Mouse (Mus musculus) heart, embryonic 14.5 days (tissue): ENCODE measurements around the gene Hhex. TPM values are rescaled to one million over a fixed set of nuclear protein-coding genes. Genes with fewer than 3 reads are reported as not detected.

ENCODE experiments used
- ATAC-seq: fragments of 200-750 bp; cut with Nextera tagmentation; 2 replicates; pipeline ENCODE4 v1.8.0; 2017; ENCODE audit warnings: low read depth, moderate TSS enrichment; ENCODE audit not compliant: insufficient number of reproducible peaks, insufficient read depth, low FRiP score
- H3K27ac ChIP-seq, 2 experiments: fragments of 200-500 bp in 1 of 2; fragments of 300-500 bp in 1 of 2; sonication (generic) in 1 of 2; replicated peaks in 1 of 2; 2 replicates each; pipeline ENCODE4 v1.5.1; 2012 to 2014; ENCODE audit warnings: low read depth in 2 of 2, low read length in 2 of 2, control low read depth in 1 of 2, mild to moderate bottlenecking in 1 of 2, mixed read lengths in 1 of 2; ENCODE audit not compliant: control insufficient read depth in 1 of 2, insufficient read depth in 1 of 2
- H3K27me3 ChIP-seq: fragments of 300-500 bp; sonication (generic); 2 replicates; pipeline ENCODE4 v1.6.1; 2014; ENCODE audit warnings: mild to moderate bottlenecking, low read length, control low read depth; ENCODE audit not compliant: control insufficient read depth, insufficient read depth
- H3K36me3 ChIP-seq: fragments of 300-500 bp; sonication (generic); 2 replicates; pipeline ENCODE4 v1.6.1; 2014; ENCODE audit warnings: mild to moderate bottlenecking, control low read depth, low read length, mixed read lengths; ENCODE audit not compliant: control insufficient read depth, insufficient read depth
- H3K4me1 ChIP-seq, 2 experiments: fragments of 200-500 bp in 1 of 2; fragments of 300-500 bp in 1 of 2; sonication (generic) in 1 of 2; 2 replicates each; pipeline ENCODE4 v1.6.1; 2012 to 2014; ENCODE audit warnings: low read length in 2 of 2, control low read depth in 1 of 2, mixed read lengths in 1 of 2; ENCODE audit not compliant: control insufficient read depth in 2 of 2, insufficient read depth in 2 of 2
- H3K4me2 ChIP-seq: fragments of 300-500 bp; sonication (generic); 2 replicates; pipeline ENCODE4 v1.6.1; 2014; ENCODE audit warnings: mild to moderate bottlenecking, low read length
- H3K4me3 ChIP-seq, 2 experiments: fragments of 200-500 bp in 1 of 2; fragments of 300-500 bp in 1 of 2; sonication (generic) in 1 of 2; 2 replicates each; pipeline ENCODE4 v1.5.1; 2012 to 2014; ENCODE audit warnings: low read length in 2 of 2, mild to moderate bottlenecking in 2 of 2, control low read depth in 1 of 2, low read depth in 1 of 2, moderate library complexity in 1 of 2; ENCODE audit not compliant: control insufficient read depth in 1 of 2, insufficient read depth in 1 of 2
- H3K9ac ChIP-seq: fragments of 300-500 bp; sonication (generic); 2 replicates; pipeline ENCODE4 v1.6.1; 2014; ENCODE audit warnings: mild to moderate bottlenecking, low read length
- H3K9me3 ChIP-seq: fragments of 300-500 bp; sonication (generic); 2 replicates; pipeline ENCODE4 v1.6.1; 2016; ENCODE audit warnings: low read length, control low read depth; ENCODE audit not compliant: control insufficient read depth
- WGBS: fragments of 180-500 bp; shearing (Covaris S2); extraction: QIAGEN DNeasy Blood & Tissue Kit; methylation state at CpG from one replicate; pipeline ENCODE4 v1.1.7; 2014; 5-methylcytosine and 5-hydroxymethylcytosine counted together
- polyA plus RNA-seq: library from polyadenylated mRNA; unstranded; fragments of >200 nt; fragmentation: Nextera tagmentation; extraction: Ambion mirVana; gene quantifications from 2 replicates; pipeline ENCODE4 v1.2.1, GENCODE M21; 2014

Gene Hhex
- polyA plus RNA-seq, 1 experiment from 2014 or later, result 13.2 TPM

DNA sequence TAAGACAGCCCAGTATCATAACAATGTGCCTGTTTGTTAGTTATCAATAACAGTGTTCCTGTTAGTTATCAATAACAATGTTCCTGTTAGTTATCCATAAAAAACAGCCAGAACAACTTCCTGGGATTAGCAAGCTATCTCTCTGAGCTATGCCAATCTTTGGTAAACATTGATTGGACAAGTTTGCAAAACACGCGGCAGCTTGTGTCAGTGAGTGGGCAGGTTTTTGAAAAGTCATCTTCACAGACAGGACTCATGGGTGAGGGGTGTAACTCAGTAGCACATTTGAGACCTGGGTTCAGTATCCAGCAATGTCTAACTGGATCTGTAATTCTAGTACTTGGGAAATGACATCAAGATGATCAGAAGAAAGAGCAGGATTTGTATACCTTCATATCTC lies 20.9 kb downstream of the Hhex start:
- no peaks in the 10 kb centered on the region for H3K27me3 ChIP-seq
- H3K4me3 ChIP-seq, result no peak overlapping the region
- H3K27ac ChIP-seq, result no peak overlapping the region
- ATAC-seq, result no peak
- WGBS, result 87% methylated on average over 2 of the region's 2 CpGs
- no peak overlapping the region for H3K4me2 ChIP-seq
- H3K36me3 ChIP-seq, result no peaks in the 10 kb centered on the region
- H3K9me3 ChIP-seq, result no peaks in the 10 kb centered on the region
- H3K4me1 ChIP-seq, result no peaks in the 10 kb centered on the region
- H3K9ac ChIP-seq, result no peak overlapping the region

DNA sequence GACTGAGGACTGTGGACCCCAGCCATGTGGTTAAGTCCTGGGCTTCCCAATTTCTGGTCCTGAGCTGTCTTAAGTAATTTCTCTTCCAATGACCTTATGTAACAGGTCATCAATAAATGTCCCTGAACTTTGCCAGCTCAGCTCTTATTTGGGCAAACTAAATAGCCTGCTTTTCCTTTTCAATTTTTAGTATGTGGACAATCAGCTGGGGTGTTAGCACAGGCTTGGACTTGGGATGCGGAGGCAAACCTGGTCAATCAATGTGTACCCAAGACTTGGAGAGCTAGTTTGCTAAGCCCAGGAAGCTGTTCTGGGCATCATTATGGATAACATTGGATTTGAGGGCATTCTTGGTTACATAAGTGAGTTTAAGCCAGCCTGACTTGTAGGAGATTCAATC lies 21.4 kb downstream of the Hhex start:
- Histone ChIP-seq H3K36me3 (no peaks in the 10 kb centered on the region), H3K27me3 (no peaks in the 10 kb centered on the region), H3K27ac (no peak overlapping the region), H3K4me1 (no peaks in the 10 kb centered on the region), H3K4me2 (no peak overlapping the region), H3K4me3 (no peak overlapping the region), H3K9ac (no peak overlapping the region), H3K9me3 (0 out of 2 replicates have a peak, but pooled peaks cover 3% of the 10 kb centered on the region)
- WGBS, result 92% methylated on average over 1 of the region's 1 CpGs
- ATAC-seq, result no peak

DNA sequence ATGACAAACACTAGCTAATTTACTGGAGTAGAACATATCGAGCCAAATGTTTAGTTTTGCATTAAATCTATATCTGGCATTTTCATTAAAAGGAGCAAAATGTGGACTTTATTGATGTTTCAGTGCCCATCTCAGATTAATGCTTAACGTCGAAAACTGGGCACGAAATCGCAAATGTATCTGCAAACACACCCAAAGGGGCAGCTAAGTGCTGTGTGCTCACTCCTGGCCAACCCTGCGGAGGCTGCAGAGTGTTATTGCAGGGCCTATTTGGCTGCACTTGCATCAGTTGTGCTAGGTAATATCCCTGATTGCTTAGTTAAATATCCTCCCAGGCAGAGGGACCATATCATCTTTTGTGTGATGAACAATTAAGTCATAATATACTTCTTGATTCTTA lies 23.4 kb downstream of the Hhex start:
- ATAC-seq, result no peak
- Histone ChIP-seq H3K4me2 (no peak overlapping the region), H3K4me3 (no peak overlapping the region), H3K27me3 (no peaks in the 10 kb centered on the region), H3K27ac (no peak overlapping the region), H3K9me3 (0 out of 2 replicates have a peak, but pooled peaks cover 6% of the 10 kb centered on the region), H3K4me1 (no peaks in the 10 kb centered on the region), H3K36me3 (no peaks in the 10 kb centered on the region), H3K9ac (no peak overlapping the region)
- WGBS, result 80% methylated on average over 6 of the region's 6 CpGs

DNA sequence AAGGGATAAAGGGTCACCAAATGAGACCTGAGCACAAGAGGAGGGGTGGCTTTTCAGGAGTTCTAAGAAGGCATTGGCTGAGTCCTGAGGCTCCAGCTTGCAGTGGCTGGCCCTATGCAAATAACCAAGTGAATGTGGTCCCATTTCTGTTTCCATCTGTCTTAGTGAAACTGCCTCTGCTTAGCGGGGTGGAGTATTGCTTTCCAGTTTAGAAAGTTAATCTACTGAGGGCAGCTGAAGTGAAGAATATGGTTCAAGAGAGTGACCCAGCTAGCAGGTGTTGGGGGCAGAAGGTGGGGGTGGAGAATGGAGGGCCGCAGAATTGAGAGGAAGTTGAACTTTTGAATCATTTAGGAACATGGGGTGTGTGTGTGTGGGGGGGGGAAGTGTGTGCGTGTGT lies 31.8 kb downstream of the Hhex start:
- no peak overlapping the region for H3K27ac ChIP-seq
- H3K4me3 ChIP-seq, result no peak overlapping the region
- no peak overlapping the region for H3K9ac ChIP-seq
- WGBS, result 84% methylated on average over 3 of the region's 3 CpGs
- H3K4me1 ChIP-seq, result no peaks in the 10 kb centered on the region
- no peaks in the 10 kb centered on the region for H3K36me3 ChIP-seq
- H3K27me3 ChIP-seq, result no peaks in the 10 kb centered on the region
- no peaks in the 10 kb centered on the region for H3K9me3 ChIP-seq
- H3K4me2 ChIP-seq, result no peak overlapping the region
- ATAC-seq, result no peak

DNA sequence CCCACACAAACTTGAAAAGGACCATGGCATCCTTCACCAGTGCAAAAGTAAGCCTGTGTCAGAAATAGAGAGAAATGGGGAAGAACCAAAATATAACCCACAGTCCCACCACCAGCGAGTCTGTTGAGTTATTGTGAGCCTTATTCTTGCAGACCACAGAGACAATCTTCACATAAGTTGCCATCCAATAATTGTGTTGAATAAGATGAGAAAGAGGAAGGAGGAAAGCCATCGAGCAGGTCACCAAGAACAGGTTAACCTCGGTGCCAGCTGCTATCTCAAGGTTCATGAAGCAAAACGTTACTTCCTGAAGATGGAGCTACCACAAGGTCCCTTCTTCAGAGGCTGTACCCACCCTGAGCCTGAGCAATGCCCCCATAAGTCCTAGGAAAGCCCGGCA lies 32.4 kb downstream of the Hhex start:
- Histone ChIP-seq H3K4me1 (no peaks in the 10 kb centered on the region), H3K36me3 (no peaks in the 10 kb centered on the region), H3K27me3 (no peaks in the 10 kb centered on the region), H3K27ac (no peak overlapping the region), H3K9ac (no peak overlapping the region), H3K4me3 (no peak overlapping the region), H3K4me2 (no peak overlapping the region), H3K9me3 (no peaks in the 10 kb centered on the region)
- WGBS, result 81% methylated on average over 5 of the region's 5 CpGs
- no peak for ATAC-seq

DNA sequence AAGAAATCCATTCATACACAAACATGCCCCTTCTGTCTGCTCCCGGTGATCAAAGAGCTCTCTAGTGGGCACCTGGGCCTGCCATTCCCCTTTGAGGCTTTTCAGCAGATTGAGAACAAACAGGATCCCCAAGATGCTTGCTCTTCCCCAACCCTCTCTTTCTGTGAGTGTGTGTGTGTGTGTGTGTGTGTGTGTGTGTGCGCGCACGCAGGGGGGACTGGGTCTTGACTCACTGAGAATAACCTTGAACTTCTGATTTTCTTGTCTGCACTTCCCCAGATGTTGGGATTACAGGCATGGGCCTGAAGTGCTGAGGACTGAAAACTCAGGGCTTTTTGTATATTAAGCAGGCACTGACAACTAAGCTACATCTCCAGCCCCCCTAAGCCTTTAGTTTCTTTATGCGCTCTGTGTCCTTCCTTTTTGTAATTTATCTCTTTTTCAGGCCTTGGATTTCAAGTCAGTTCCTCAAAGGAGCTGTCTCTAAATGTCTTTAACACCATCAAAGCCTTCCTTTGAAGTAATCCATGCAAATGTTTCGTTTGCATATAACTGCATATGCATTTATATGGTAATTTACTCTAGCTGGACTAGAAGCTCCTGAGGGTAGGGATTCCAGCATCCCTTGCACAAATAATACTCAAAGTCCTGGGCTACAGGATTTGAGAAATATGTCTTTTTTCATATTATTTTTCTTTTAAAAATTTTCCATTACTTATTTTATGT lies 34.4 kb downstream of the Hhex start:
- Histone ChIP-seq H3K27ac (no peak overlapping the region), H3K9me3 (no peaks in the 10 kb centered on the region), H3K4me3 (no peak overlapping the region), H3K4me1 (no peaks in the 10 kb centered on the region), H3K36me3 (no peaks in the 10 kb centered on the region), H3K27me3 (no peaks in the 10 kb centered on the region), H3K9ac (no peak overlapping the region), H3K4me2 (no peak overlapping the region)
- ATAC-seq, result no peak
- WGBS, result 64% methylated on average over 6 of the region's 6 CpGs

DNA sequence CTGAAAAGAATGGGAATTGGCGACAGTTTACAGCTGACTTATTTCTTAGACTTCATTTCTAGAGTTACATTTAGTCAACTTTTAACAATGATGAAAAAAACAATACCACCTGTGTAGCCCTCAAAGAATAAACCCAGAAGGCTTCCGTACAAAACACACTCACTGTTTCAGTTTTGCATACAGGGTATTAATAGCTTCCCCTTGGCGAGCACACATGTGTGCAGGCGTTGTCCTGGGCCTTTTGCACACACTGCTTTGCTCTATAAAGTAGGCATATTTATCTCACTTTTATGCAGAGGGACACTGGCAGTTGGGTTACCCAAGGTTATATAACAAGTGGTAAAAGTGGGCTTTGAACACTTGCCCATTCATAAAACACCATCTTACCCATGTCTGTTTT lies 37.1 kb downstream of the Hhex start:
- no peak overlapping the region for H3K9ac ChIP-seq
- no peaks in the 10 kb centered on the region for H3K27me3 ChIP-seq
- no peak overlapping the region for H3K4me3 ChIP-seq
- no peak for ATAC-seq
- H3K36me3 ChIP-seq, result no peaks in the 10 kb centered on the region
- no peak overlapping the region for H3K4me2 ChIP-seq
- H3K4me1 ChIP-seq, result no peaks in the 10 kb centered on the region
- WGBS, result 77% methylated on average over 4 of the region's 4 CpGs
- H3K9me3 ChIP-seq, result no peaks in the 10 kb centered on the region
- H3K27ac ChIP-seq, result no peak overlapping the region

DNA sequence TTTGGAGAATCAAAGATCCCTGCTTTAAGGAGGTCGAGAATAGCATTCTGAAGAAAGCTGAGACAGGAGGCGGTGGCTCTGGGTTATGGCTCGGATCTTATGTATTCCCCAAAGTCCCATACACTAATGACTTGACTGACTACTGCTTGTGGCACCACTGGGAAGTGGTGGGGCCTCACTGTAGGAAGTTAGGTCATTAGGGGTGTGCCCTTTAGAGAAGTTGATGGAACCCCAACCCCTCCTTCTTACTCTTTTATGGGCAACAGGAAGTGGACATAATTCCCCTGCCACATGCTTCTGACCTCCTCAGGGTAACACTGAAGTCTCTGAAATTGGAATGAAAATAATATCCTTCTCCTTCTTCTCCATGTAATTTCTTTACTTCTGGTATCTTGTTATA lies 38.0 kb downstream of the Hhex start:
- 76% methylated on average over 3 of the region's 3 CpGs for whole genome bisulfite sequencing
- H3K27me3 ChIP-seq, result no peaks in the 10 kb centered on the region
- H3K9me3 ChIP-seq, result no peaks in the 10 kb centered on the region
- H3K9ac ChIP-seq, result no peak overlapping the region
- H3K4me1 ChIP-seq, result no peaks in the 10 kb centered on the region
- no peak for ATAC-seq
- no peaks in the 10 kb centered on the region for H3K36me3 ChIP-seq
- H3K4me2 ChIP-seq, result no peak overlapping the region
- H3K4me3 ChIP-seq, result no peak overlapping the region
- H3K27ac ChIP-seq, result no peak overlapping the region
